Mouse (Mus musculus) embryo, embryonic 11 days (tissue): ENCODE results near the gene Pxn.
"Not testable (repeated sequence)": the region's sequence is repeated elsewhere in the genome, so short reads cannot be mapped to it uniquely, and the experiment has no call there.

Experiments used
- DNase-seq: peaks from one replicate; pipeline ENCODE4 v3.0.0-alpha.2; 2015

Pxn gene

GRCm38 (mm10) chr5:115487353-115487752 lies 19.1 kb upstream of the Pxn start:
- DNase-seq: no peak

- no peak for DNase-seq
These were observed 18.4 kb upstream of the Pxn start for GRCm38 (mm10) chr5:115487942-115488580.

- DNase-seq: peak; percentile 94
These were observed 17.4 kb upstream of the Pxn start for GRCm38 (mm10) chr5:115488841-115489698.

- DNase-seq: peak; percentile 92
These were observed 16.5 kb upstream of the Pxn start for GRCm38 (mm10) chr5:115489699-115490637.

- DNase-seq: no peak
These were observed 15.9 kb upstream of the Pxn start for GRCm38 (mm10) chr5:115490638-115491000.

GRCm38 (mm10) chr5:115491076-115491475 lies 15.4 kb upstream of the Pxn start:
- no peak for DNase-seq

GRCm38 (mm10) chr5:115491771-115492322 lies 14.6 kb upstream of the Pxn start:
- DNase-seq: peak; percentile 64

- DNase-seq: no peak
These were observed 13.7 kb upstream of the Pxn start for GRCm38 (mm10) chr5:115492711-115493335.

GRCm38 (mm10) chr5:115493441-115493840 lies 13.0 kb upstream of the Pxn start:
- no peak for DNase-seq

- not testable (repeated sequence) for DNase-seq
These were observed 10.9 kb upstream of the Pxn start for GRCm38 (mm10) chr5:115495618-115496017.

GRCm38 (mm10) chr5:115497033-115497432 lies 9.4 kb upstream of the Pxn start:
- no peak for DNase-seq

- no peak for DNase-seq
These were observed 7.9 kb upstream of the Pxn start for GRCm38 (mm10) chr5:115498307-115499240.

- DNase-seq: no peak
These were observed 6.0 kb upstream of the Pxn start for GRCm38 (mm10) chr5:115500383-115500935.

- DNase-seq: no peak
These were observed 3.4 kb upstream of the Pxn start for GRCm38 (mm10) chr5:115503035-115503434.

- DNase-seq: not testable (repeated sequence)
These were observed 859 bp upstream of the Pxn start for GRCm38 (mm10) chr5:115505617-115506016.

GRCm38 (mm10) chr5:115507267-115507980 lies 948 bp downstream of the Pxn start:
- DNase-seq: no peak

GRCm38 (mm10) chr5:115507981-115508858 lies 1.7 kb downstream of the Pxn start:
- no peak for DNase-seq

- DNase-seq: peak; percentile 57
These were observed 2.3 kb downstream of the Pxn start for GRCm38 (mm10) chr5:115508859-115509147.

- no peak for DNase-seq
These were observed 2.9 kb downstream of the Pxn start for GRCm38 (mm10) chr5:115509321-115509761.
